Mouse (Mus musculus) CD4-positive, CD25-positive, alpha-beta regulatory T cell, adult 4 months (primary cell): ENCODE results near the gene Rdx. TPM values are rescaled to one million over a fixed set of nuclear protein-coding genes. Genes with fewer than 3 reads are reported as not detected.
A peak's percentile ranks its signal among the peaks of the same experiment; 100 is the strongest.

Experiments
- ATAC-seq: one replicate; pipeline ENCODE4 v1.8.0; 2017
- polyA plus RNA-seq, 2 experiments: library from polyadenylated mRNA; unstranded; fragments of 100-300 nt; shearing (Covaris generic); gene quantifications; one replicate each; pipeline ENCODE4 v1.2.1; 2017

Gene Rdx
- polyA plus RNA-seq = 10 to 100 TPM; 39.6 to 48.0 TPM

DNA sequence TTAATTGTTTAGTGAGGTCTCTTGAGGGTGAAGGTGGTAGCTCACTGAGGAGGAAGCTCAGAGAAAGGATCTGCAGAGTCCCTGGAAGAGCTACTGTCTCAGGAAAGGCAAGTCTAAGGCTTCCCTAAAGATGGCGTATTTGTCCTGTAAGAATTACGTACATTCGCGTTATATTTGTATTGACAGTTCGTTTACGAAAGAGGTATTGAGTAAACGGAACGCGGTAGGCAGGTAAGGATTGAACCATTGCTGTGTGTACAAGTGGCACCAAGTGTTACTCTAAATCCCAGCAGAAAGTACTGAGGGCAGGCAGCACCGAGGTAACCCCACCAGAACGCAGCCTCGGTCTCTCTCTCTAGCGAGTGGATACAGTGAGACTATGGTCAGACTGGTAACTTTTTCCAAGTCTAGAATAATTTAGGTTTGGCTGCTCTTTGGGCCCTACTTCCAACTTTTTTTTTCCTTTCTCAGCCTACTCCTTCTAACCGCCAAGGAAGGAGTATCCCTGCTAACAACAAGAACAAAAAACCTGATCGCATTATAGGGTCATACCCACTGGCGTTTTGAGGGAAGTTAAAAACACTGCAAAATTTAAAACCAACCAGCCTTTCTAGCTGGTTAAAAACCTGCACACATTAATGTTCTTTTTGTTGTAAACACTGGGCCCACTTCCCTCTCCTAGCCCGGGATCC, at the start of gene Rdx:
Gene Rdx (plus strand): TSS at position 45 of the 692 bp plus-strand sequence.
- no peak for ATAC-seq

DNA sequence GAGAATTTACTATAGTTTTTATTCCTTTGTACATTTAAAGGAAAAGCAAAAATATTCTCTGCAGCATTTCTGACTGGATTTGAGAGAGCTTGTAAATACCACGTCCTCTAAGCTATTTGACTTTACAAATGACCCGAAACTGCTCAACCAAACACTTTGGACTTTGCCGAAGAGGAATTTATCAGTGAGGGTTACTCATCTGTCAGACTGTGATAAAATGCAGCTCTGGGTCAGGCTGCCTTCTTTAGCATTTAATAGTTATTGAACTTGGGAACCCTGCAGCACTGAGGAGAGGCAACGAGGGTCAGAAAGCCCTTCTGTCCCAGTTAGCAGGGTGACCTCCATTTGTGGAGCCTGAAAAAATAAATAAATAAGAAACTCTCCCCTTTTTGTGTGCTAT, 43.5 kb upstream of the Rdx start:
- no peak for ATAC-seq

DNA sequence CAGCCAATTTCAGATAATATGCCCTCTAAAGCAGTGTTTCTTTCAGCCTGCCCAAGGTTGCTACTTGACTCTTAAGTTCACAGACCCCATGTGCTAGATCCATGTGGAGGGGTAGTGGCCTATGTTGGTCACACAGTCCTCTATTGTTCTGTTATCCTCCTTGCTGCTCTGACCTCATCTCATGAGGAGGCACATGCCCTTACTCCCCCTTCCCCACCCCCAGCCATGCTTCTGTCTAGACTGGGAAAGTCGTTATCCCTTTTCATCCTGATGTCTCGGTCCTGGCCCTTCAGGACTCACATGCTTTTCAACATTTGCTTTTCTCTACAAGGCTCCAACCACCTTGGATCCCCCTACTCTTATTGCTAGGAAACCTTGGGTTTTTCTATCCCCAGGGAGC, 39.6 kb upstream of the Rdx start:
- no peak for ATAC-seq

DNA sequence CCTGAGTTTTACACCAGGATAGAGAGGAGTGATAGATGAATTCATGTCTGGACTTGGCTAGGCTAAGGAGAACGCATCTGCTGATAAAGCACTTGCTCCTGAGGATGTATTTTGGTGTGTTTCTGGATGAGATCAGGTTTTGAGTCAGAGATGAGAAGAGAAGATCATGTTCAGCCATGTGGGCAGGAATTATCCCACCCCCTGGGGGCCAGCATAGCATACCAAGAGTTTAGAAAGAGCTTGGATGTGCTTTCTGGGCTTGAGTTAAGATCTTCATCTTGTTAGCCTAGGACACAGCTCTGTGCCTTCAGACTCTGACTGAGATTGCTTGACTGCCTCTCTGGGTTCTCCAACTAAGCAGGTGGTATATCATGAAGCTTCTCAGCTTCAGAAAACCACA, 38.5 kb upstream of the Rdx start:
- no peak for ATAC-seq

DNA sequence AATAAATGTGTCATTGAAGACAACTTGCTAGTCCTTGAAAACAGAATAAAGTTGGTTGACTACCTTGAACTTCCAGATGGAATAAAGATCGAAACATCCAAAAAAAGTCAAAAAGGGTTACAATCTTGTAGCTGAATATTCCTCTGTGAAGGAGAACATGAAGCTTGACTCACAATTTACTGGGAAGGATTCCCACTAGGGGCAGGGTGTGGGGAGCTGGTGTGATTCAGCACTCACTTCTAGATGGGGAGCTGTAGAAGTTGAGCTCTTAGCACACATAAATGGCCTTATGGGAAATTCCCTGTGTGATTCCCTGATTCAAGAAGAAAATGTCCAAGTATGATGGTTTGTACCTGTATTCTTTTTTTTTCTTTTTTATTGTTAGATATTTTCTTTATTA, 34.7 kb upstream of the Rdx start:
- no peak for ATAC-seq

DNA sequence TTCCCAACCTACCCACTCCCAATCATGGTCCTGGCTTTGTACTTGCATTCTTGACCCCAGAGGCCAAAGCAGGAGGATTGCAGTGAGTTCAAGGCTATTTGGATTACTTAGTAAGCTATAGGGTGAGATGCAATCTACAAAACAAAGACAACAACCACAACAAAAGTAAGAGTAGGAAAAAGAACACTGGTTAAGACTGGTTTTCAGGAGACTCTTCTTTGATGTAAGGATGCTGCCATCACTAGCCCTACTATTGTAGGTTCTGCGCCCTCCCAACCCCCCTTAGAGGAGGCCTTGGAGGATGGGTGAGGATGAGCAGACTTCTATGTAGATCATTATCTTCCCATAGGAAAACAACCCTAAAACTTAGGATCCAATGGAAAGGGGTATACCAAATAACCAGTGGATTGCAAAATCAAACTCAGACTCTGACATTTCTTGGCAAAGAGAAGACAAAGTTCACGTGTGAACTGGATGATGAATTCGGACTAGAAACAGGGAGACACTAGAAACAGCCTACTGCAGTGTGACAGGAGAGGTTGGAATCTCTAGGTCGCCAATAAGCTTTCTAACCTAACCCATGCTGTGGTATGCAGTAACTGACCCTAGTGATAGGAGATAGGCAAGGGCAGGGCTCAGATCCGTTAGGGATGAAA, 34.1 kb upstream of the Rdx start:
- no peak for ATAC-seq

DNA sequence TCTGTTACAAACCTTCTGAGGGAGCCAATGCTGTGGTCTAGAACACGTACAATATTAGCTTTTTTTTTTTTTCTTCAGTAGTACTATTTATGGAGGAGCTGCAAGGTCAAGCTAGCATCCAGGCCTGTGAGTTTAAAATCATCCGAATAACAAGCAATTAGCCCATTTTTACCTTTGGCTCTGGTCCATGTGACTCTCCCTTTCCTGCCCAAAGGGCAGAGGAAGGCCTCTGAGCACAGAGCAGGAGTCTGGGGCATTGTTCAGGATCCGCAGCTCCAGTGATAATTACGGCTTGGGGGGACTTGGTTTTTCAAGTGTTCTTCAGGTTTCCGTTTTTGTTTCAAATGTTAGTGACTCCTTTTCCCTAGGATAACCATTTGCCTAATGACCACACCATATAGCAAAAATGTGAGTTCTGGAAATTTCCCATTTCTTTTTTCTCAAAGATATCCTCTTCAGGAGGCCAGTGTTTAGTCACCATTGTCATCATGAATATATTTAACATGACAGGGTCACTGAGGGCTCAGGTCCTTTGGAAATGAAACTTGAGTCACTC, 33.0 kb upstream of the Rdx start:
- ATAC-seq = no peak

DNA sequence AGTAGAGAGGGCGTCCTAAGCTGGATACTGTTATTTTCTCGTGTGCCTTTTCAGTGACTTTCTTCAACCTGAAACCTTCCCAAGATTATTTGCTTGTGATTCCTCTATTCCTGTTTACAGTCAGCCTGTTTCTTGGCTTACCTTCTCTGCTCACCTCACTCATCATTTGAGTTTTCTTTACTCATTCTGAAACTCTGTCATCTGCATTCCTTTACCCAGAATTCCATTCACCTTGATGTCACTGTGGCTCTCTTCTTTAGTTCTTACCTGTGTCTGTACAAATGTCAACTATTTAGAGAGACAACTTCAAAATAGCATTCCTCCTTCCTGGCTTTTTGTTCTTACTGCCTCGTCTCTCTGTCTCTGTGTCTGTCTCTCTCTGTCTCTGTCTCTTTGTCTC, 29.9 kb upstream of the Rdx start:
- ATAC-seq = no peak

DNA sequence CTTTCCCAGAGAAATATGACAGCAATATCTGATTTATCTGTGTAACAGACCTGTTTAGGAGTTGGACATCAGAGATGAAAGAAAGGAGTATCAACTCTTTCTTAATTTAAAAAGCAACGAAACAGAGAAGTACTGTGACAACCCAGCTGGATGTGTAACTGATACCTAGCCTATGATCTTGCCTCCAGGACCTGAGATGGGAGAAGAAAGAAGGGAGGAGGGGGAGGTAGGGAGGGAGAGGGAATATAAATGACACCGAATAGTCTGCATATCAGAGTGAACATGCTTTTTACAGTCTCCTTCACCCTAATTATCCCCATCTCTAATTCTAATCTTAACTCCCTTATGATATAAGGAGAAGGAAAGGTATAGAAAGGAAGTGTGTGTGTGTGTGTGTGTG, 29.1 kb upstream of the Rdx start:
- ATAC-seq = no peak

DNA sequence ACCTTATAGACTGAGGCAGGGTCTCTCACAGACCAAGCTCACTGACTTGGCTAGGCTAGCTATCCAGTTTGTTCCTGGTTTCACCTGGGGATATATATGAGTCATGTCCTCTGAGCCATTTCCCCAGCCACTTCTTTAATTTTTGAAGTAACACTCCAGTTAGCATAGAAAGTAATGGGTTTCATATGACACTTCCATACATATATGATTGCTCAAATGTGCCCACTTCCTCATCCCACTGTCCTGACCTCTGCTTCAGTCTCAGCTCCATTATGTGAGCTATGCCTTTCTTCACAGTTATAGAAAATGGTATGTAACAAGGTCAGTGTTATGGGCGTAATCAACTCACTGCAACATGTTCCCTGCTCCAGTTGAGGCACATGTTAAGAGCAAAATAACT, 28.5 kb upstream of the Rdx start:
- ATAC-seq = no peak

DNA sequence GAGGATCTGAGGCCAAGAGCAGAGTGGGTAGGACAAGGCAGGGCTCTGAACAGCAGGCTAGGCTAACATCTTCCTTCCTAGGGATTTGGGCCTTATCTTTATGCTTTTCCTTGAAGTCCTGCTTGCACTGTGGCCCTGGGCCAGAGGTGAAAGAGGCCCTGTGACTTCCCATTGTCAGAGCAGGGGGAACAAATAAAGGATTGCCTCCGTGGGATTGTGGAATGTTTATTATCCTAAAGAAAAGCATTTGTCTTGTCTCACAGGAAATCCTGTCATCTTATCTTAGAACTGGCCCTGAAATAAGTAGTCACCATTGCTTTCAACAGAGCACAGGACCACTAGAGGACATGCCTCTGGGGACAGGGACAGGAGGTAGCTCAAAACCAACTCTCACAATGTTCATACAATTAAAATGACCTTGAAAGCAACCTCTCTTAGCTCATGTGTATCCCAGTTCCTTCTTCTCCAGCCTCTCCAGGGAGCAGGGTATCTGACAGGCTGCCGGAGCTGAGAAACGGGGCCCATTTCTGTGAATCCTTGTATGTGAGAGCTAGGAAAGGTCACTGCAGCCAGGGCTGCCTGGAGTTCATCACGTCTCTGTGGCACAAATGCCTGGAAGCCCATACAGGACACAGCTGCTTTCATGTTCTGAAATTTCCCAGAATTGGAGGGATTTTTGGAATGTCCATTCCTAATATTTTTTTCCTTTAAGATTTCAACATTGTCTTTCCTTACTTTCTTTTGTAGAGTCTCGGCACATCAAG, 19.5 kb upstream of the Rdx start:
- ATAC-seq = no peak

DNA sequence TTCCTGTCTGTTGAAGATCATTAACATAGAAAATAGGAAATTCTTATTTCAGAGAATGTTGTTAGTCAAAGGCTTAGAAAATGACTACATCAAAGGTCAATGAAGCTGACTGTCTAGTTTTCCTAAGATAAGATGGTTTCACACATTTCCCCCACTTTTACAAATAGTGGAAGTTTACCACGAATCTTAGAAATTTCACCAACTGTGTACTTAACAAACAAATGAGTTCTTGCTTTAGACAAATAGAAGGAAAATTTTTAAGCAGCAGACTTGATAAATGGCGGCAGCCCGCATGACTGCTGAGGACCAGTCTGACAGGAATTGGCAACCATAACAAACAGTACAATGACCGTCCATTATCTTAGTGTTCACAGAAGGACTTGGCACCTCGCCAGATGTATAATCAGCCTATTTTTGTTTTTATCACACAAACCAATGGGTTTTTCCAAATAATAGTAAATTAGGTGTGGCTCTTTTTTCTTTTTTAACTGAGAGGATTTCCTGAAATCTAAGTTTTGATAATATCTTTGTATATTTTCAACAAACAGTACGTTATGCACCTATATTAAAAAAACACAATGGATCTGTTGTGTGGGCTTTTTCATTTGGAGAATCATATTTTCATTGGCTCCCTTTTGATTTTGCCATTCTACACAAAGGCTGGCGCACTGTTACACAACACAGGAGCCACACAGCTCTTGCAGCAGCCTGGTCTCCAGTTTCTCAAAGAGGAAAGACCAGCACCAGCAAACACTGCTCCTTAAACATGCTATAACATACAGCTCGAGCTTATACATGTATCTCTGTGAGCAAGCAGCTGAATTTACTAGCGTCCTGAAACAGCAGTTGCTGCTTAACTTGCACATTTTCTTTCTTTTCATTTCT, 18.2 kb upstream of the Rdx start:
- ATAC-seq = no peak

DNA sequence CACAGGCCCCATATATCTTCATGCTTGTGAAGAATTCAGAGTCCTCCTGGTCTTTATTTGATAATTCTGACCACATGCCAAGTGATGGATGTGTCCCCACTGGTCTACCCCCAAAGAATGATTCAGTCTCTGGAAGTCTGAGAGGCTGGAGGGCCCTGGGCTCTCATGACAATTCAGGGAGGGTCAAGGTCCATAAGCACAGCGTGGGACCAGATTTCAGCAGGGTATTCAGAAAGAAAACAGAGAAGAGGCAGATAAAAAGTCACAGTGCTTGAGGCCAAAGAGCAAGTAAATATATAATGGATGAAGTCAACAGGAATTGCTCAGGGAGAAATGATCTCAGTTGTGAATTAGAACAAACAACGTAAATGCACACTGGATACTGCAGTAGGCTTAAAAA, 15.5 kb upstream of the Rdx start:
- ATAC-seq = no peak

DNA sequence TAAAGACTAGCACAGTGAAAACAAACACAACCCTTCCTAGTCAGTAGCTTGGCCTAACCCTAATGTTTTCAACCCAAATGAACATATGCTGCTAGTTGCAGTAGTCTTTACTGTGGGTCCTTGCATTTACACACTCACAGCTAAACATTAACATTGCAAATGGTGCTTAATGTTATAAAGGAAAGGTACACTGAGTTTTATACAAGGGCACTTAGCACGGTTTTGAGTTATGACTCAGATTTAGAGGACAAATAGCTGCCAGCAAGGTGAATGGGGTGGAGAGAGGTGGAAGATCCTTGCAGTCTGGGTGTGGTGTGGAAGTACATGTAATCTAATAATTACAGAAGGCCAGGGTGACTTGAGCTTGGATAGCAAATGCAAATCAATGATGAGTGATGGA, 9.5 kb upstream of the Rdx start:
- ATAC-seq = no peak

DNA sequence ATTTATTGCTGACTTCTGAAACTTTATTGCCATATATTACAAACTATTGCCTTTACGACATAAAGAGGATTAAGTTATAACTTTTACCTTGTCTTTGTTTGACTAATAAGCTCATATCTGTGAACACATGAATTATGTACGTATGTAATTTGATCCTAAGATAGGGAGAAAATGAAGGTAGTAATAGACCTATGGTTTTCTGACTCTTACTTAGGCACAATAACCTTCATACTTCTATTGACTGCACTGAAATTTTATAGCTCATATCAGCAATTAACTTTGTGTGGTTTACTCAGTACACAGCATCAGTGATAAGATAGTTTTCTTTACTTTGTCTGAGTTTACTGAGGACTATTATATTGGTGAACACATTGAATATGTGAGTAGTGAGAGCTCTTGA, 5.3 kb upstream of the Rdx start:
- ATAC-seq = no peak

DNA sequence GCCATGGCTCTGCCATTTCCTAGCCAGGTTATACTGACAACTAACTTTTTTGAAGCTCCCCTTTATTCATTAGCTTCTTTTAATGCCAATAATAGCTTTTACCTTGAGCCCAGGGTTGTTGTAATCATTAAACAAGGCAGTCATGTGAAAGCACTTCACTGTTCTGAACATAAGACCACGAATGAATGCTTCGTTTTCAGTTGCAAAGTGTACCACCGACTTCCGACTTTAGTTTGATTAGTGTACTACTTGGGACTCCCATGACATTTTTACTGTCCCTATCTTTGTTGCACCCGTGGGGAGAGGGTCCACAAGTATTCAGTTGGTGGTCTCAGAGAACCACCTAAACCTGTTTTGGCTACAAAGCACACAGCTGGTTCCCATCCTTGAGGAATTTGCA, 287 bp upstream of the Rdx start:
- ATAC-seq = no peak

DNA sequence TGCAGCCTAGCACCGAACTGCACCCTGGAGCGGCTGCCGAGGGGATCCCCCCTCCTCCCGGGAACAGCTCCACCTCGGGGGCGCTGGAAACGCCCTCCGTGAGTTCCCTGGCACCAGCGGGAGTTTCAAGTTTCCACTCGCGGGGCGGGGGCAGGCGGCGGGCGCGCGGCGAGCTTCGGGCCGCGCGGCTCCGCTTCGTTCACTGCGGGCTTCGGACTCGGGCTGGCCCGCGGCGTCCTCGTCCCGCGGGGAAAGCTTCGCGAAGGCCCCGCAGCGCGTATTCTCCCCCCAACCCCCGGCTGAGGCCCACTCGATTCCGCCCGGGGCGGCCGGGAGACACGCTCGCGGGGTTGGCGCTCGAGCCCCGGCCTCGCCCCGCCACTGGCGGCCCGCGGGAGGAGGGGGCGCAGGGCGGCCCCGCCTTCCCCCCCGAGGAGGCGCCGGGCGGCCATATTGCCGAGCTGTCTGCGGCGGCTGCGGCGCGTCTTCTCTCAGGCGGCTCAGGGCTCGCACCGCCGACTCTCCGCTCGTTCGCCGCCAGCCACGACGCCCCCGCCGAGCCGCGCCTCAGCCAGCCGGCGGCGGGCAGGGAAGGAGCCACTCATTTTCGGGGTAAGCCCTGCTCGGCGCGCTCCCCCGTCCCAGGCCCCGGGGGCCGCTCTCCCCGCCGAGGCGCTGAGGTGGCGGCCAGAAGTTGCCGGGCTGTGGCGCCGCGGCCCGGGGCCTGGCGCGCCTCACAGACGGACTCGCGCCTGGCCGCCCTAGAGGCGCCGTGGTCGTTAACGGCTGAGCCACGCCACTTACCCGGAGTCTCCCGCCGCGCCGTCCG, 1.1 kb downstream of the Rdx start:
- ATAC-seq = peak; percentile 81

DNA sequence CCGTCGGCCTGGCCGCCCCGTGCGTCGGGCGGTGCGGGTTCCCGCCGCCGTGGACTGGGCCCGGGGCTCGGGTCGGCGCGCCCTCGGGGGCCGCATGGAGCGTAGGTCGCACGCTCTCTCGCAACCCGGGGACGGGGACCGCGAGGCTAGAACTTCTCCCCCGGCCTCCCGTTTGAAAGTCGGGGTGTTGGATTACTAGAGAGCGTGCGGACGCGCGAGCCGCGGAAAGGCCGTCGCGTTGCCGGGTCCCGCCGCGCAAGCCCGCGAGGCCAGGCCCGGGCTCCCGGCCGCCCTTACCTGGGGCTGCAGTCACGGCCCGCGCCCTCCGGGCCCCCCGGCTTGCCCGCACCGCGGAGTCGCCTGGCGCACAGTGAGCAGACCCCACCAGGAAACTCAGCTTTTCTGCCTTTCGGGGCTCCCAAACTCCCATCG, 1.7 kb downstream of the Rdx start:
- peak; percentile 43 for ATAC-seq

DNA sequence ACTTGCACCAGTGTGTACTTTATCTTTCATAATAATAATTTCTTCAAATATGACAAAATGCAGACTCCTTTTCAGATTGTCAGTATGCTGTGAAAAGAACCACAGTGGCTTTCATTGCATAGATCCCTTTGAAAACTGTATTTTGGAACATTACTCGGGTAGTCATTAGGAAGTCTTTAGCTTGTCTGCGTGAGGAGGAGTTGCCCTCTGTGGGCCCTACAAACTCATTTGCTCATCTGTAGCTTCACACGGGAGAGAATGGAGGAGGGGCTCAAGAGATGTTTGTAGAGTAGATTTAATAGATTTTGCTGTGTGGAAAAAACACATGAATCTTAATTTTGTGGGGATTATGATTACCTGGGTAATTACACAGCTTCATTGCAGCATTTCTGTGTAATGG, 2.6 kb downstream of the Rdx start:
- ATAC-seq = no peak

DNA sequence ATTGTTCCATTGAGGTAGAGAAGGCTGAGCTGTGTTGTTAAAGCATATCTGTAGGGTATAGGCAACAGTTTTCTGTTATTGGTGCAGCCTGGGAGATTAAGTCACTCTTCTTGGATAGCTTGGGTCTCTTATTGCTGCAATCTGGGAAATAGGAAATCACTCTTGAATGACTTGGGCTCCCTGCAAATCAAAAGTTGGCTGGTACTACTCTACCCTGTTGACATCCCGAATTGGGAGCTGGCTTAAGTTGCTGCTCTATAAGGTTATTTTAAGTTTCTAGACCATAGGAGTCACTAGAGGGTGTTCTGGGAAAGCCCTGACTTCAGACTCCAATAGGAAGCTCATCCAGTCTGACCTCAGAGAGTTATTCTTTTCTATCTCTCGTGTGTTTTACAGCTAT, 3.4 kb downstream of the Rdx start:
- no peak for ATAC-seq

DNA sequence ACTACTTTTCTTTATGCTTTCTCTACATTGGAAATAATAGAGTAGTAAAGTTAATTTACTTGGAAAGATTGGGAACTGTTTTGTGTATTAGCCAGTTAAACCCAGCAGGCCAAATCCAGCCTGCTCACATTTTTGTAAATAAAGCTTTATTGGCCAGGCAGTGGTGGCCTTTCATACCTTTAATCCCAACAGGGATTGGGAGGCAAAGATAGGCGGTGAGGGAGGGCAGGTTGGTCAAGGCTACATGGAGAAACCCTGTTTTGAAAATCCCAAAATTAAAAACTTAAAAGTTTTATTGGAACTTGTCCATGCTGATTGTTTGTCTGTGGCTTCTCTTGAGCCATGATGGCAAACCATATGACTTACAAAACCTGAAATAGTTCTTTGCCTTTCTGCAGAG, 5.2 kb downstream of the Rdx start:
- no peak for ATAC-seq

DNA sequence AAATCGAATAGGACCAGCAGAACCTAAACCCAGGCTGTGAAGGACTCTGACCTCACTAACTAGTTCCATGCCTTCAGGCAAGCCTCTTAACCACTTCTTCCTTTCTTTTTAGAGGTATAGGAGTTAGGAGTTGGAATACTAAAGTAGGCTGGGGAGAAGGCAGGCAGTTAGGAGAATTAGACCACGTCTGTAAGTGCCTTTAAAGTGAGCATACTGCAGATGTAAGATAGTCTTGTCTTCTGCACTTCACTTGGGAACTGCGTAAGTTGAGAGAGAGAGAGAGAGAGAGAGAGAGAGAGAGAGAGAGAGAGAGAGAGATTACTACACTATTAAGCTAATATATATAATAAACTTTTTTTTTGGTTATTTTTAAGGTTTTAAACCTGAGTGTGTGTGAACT, 8.3 kb downstream of the Rdx start:
- no peak for ATAC-seq
